Mouse (Mus musculus): Measurements from ENCODE around the gene 1600014C23Rik.
A peak's percentile ranks its signal among the peaks of the same experiment; 100 is the strongest.

Gene 1600014C23Rik

GRCm38 (mm10) chr17:45733735-45734301 lies at the start of gene 1600014C23Rik:
Gene 1600014C23Rik (minus strand): TSS chr17:45733844.
- peak; percentile 44 for DNase-seq (ENCODE audit: low spot score)

DNA sequence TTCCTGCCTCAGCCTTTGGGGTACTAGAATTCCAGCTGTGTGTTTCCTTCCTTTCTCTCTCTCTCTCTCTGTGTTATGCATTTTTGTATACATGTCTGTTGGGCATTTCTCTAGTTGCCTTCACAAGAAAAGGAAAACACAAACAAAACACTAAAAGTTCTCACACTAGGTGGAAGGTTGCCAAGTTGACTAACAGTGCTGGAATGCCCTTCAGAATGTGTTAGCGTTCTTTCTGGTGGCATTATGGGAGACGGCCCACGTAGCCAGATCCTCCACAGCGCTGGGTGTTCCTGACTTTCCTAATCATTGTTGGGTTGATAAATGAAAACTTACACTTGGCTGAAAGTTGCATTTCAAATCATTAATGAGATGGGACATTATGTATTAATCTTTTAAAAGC lies 44.8 kb upstream of the 1600014C23Rik start:
- DNase-seq (ENCODE audit: low spot score), result no peak

DNA sequence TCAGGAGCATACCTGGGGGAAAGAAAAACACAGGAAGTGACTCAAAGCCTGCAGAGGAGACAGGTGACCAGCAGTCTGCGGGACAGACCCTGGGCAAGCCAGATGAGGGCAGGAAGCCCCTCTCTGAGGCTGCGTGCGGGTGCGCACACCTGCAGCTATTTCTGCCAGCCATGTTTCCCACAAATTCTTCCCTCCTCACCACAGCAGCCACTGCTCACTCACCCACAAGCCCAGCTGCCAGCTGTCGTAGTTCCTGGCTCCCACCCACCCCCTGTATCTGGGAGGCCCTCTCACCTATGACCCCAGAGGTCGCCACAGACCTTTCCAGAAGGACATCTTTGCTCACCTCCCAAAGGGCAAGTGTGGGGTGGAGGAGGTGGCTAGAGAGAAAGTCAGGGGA lies 43.8 kb upstream of the 1600014C23Rik start:
- no peak for DNase-seq (ENCODE audit: low spot score)

DNA sequence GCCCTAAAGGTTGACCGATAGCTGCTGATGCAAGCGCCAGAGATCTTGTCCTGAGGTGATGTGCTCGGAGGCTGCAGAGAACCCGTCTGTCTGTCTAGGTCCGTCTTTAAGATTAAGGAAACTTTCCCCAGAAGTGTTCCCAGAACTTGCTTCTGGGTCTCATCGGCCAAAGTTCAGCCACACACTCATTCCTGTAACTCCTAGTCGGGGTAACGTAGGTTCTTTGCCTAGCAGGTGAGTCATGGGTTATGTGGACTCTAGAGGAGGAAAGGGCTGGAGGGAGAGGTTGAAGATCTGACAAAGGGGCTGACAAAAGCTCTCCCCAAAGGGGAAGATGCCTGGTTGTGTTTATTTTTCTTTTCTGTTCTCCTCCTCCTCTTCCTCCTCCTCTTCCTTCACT lies 42.5 kb upstream of the 1600014C23Rik start:
- no peak for DNase-seq (ENCODE audit: low spot score)

GRCm38 (mm10) chr17:45775468-45775867 lies 41.8 kb upstream of the 1600014C23Rik start:
- DNase-seq (ENCODE audit: low spot score), result no peak

DNA sequence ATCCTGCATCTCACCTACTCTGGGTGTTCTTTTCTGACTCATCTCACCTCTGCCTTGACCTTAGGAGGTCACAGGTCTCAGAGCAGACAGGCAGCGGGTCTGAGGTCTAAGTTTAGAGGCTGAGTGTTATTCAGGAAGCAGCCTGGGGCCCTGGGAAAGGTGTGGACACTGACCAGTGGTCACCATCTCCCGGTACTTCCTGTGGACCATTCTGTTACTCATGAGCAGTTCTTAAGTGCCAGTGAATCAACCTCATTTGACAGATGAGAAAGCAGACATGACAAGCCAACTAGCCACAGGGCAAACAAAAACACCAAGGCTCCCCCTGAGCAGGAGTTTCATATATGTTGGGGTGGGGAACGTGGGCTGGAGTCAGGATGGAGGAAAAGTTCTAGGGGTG lies 38.9 kb upstream of the 1600014C23Rik start:
- DNase-seq (ENCODE audit: low spot score), result no peak

DNA sequence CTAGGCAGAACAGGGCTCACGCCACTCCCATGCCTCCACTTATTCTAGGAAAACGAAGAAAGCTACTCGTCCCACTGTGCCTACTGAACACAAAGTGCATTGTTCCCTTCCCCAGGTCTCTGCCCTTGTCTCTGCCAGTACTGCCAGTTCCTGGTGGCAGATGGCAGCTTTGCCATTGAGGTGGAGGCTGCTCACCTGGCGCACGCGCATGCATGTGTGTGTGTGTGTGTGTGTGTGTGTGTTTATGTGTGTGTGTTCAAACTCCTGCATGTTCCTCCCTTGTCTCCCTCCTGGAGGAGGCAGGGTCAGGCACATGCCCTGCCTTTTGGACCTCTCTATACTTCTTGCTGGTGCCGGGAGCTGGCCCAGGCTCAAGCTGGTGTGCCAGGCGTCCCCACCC lies 38.5 kb upstream of the 1600014C23Rik start:
- no peak for DNase-seq (ENCODE audit: low spot score)

DNA sequence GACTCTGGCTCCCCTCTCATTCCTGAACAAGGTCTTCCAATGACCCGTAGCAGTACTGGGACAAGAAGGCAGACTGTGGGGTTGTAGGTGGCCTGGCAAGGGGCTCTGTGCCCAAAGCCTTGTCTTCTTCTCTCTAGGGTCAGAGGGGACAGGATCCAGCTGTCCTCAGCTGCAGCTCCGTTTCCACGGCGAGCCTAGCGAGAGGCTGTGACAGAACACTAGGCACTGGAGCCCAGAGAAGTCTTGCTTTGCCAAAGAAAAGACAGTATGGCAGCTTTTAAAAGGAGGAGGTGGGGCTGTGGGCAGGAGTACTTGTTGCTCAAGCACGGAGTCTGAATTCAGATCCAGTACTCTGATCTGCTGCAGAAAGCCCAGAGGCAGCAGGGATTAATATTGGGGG lies 36.8 kb upstream of the 1600014C23Rik start:
- DNase-seq (ENCODE audit: low spot score), result no peak

- DNase-seq (ENCODE audit: low spot score), result no peak
These were observed 36.2 kb upstream of the 1600014C23Rik start for GRCm38 (mm10) chr17:45769821-45770220.

GRCm38 (mm10) chr17:45767536-45768146 lies 34.0 kb upstream of the 1600014C23Rik start:
- no peak for DNase-seq (ENCODE audit: low spot score)

DNA sequence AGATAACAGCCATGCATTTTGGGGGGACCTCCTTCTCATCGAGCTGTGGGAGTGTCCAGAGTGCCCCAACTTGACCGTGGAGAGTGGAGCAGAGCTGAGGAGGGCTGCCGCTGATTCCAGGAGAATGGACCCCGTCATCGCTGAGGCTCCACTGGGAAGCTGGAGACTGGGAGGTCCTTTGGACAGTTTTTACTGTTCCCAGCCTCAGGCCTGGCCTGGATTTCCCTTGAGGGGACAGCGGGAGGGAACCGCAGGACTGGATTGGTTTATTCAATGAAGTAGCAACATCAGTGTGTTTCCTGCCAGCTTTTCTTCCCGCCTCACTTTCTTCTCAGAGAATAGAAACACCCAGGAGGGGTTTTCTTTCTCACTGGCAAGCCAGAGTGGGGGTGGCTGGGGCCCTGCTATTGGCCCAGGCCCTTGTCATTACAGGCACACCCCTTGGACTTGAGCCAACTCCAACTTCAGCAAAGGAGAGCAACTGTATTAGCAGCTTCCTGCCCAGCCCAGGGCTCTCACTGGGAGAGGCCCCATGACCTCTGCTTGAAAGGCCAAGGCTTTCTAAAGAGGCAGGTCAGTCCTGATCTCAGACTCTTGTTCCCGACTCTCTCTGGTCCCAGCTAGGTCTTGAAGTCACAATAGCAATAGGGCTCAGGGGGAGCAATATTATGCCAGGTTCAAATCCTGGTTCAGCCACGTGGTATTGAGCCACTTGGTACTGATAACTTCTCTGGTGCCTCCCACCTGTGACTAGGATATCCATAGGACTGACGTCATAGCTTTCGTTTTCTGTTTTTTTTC lies 33.3 kb upstream of the 1600014C23Rik start:
- DNase-seq (ENCODE audit: low spot score), result peak; percentile 60

DNA sequence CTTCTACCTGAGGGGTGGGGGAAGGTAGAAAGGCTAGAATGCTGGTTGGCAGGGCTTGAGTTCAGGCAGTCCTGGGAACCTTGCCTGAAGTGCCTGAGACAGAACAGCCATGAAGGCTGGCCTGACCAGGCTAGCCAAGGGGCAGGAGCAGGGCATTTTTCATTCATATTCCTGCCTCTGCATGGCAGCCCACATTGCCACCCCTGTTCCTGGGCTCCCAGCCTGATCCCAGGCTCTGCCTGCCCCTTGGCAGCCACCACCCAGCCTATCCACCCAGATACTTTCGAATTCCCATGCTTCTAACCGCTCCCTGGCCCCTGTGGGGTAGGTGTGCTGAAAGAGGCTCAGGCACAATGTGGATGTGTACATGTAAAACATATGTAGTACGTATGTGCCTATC lies 32.3 kb upstream of the 1600014C23Rik start:
- no peak for DNase-seq (ENCODE audit: low spot score)

GRCm38 (mm10) chr17:45763188-45763587 lies 29.5 kb upstream of the 1600014C23Rik start:
- no peak for DNase-seq (ENCODE audit: low spot score)

DNA sequence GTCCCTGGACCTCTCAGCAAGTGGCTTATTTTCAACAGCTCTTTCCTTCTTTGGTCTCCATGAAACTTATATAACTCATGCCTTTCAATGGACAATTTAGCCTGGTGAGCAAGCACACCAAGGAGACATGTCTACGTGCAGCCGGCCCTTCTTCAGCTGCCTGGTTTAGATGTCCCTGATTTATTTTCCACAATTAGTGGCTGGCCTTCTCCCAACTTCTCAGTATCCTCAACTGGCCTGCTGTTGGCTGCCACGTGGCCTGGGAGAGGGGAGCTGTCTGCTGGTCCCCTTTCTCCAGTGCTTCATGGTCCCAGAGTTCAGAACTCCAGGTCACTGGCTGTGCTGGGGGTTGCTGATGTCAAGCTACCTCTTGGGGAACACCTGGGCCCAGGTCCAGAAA lies 28.3 kb upstream of the 1600014C23Rik start:
- DNase-seq (ENCODE audit: low spot score), result no peak

DNA sequence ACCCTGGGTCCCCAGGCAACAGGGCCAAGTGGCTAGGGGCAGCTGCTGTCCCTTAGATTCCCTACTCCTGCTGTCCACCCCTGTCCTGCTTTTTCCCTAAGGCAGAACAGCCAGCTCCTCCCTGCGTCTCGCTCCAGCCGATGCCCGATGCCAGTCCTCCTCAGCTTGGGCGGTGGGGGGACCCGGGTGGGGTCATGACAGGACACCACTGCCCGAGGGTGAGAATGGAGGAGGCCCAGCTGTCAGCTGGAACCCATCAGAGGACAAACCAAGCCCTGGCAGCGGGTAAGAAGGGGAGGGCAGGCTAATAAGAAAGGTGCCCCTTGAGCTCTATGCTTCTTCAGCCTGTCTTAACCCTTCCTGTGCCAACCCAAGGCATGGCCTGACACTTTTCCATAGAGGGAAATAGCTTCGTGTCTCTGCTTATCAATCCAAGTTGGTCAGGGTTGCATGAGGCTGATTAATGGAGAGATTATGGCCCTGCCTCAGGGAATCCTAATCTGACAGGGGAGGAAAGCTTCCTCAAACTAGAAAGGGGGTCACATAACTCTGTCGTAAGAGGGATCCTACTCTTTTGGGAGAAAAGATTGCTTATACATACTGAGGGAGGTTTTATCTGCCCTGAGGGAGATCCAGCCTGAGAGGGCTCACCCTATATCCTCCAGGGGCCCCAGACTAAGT lies 27.5 kb upstream of the 1600014C23Rik start:
- DNase-seq (ENCODE audit: low spot score), result no peak

- no peak for DNase-seq (ENCODE audit: low spot score)
These were observed 26.1 kb upstream of the 1600014C23Rik start for GRCm38 (mm10) chr17:45759751-45760150.

GRCm38 (mm10) chr17:45758808-45759207 lies 25.2 kb upstream of the 1600014C23Rik start:
- no peak for DNase-seq (ENCODE audit: low spot score)

DNA sequence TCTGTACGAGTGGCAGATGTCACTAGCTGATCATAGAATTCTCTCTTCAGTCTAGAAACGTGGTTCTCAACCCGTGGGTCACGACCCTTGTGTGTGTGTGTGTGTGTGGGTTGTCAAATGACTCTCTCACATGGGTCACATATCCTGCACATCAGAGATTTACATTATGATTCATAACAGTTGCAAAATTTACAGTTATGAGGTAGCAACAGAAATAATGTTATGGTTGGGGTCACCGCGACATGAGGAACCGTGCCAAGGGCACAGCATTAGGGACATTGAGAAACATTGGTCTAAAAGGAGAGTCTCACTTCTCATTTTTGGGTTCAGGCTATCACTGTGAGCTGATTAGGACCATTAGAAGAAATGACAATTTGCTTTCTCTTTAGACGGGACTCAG lies 24.3 kb upstream of the 1600014C23Rik start:
- DNase-seq (ENCODE audit: low spot score), result no peak

DNA sequence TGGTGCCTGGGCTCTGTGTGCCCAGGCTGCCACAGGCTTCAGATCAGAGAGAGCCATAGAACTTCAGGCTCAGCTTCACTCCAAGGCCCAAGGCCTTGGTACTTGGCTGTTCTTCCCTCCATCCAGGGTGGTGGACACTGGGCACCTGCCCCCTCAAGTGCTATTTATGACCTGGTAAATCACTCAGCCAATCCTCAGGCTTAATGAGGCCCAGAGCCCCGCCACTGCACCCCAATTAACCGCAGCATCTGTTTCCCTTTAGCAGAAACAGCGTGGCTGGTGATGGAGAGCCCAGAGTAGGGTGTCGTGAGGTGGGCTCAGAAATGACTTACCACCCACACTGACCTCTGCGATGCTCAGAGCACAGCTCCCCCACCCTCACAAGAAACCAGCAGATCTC lies 23.2 kb upstream of the 1600014C23Rik start:
- DNase-seq (ENCODE audit: low spot score), result no peak

- no peak for DNase-seq (ENCODE audit: low spot score)
These were observed 22.7 kb upstream of the 1600014C23Rik start for GRCm38 (mm10) chr17:45756391-45756790.

DNA sequence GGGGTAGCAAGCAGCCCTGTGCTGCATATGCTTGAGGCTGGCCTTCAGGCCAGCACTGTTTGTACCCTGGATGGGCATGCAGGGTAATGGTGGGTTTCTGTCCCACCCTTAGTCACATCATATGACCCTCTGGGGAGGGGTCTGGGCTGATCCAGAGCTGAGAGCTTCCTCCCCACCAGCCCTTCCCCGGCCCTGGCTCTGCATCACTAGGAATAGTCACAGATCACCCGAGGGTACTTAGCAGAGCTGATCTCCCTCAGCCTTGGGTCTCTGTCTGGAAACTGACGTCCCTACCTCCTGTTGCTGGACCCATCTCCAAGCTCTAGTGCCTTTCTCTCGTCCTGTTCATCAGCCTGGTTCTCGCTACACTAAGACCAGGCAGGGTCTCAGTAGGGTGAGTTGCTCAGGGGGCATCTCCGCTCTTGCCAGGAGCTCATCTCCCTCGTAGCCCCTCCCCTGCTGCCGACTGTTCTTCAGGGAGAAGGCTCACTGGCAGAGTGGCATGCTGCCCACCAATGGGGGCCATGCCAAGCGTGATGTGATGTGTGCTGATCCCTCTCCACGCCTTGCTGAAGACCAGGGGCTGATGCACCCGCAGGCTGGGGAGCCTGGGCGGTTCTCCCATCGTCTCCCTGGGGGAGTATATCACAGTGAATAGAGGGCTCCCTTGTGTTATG lies 20.7 kb upstream of the 1600014C23Rik start:
- DNase-seq (ENCODE audit: low spot score), result no peak

- DNase-seq (ENCODE audit: low spot score), result no peak
These were observed 19.0 kb upstream of the 1600014C23Rik start for GRCm38 (mm10) chr17:45752678-45753077.

Measured in urinary bladder, postnatal 25 days (tissue).